Mouse (Mus musculus): ENCODE data around the gene Pmel. TPM values are rescaled to one million over a fixed set of nuclear protein-coding genes. Genes with fewer than 3 reads are reported as not detected.

The Pmel gene
- polyA plus RNA-seq, 1 experiment from 2014 or later, result 0.79 TPM

DNA sequence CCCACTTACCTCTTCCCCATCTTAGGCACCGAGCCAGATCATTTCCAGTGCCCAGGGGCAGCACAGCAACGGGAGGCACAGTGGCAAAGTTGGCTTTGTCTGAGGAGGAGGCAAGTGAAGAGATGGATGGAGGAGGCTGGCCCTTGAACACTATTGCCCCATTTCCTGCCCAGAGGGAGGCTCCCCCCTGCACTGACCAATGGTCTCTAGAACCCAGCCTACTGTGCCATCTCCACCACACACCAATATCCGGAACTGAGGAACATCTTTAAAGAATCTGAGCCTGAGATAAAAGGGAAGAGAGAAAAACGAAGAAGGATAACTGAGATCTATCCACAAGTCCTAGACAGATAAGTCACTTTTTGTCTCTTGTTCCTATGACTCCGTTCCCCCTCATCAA is 24.1 kb downstream of the Pmel start:
- Histone ChIP-seq H3K36me3 (replicated peaks; ENCODE audit: control insufficient read depth, insufficient read depth) (no peaks in the 10 kb centered on the region), H3K9ac (no peak overlapping the region), H3K4me3 (replicated peaks; ENCODE audit: low read length) (no peak overlapping the region), H3K9me3 (ENCODE audit: control insufficient read depth, low read length) (no peaks in the 10 kb centered on the region), H3K4me1 (replicated peaks; ENCODE audit: control insufficient read depth, insufficient read depth, low read length) (no peaks in the 10 kb centered on the region), H3K27me3 (ENCODE audit: control insufficient read depth, insufficient read depth, low read length) (no peaks in the 10 kb centered on the region), H3K27ac (no peak overlapping the region), H3K4me2 (replicated peaks) (no peak overlapping the region)
- 88% methylated on average over 5 of the region's 5 CpGs for WGBS
- ATAC-seq (ENCODE audit: low FRiP score) (no peak), DNase-seq (ENCODE audit: low spot score) (no peak)

GRCm38 (mm10) chr10:128731002-128731433 is 27.0 kb downstream of the Pmel start:
- DNase-seq (ENCODE audit: low spot score), result peak; percentile 68
- Histone ChIP-seq H3K27ac (no peak overlapping the region), H3K4me3 (replicated peaks; ENCODE audit: low read length) (no peak overlapping the region), H3K27me3 (ENCODE audit: control insufficient read depth, insufficient read depth, low read length) (no peaks in the 10 kb centered on the region), H3K4me1 (replicated peaks; ENCODE audit: control insufficient read depth, insufficient read depth, low read length) (no peaks in the 10 kb centered on the region), H3K9ac (no peak overlapping the region), H3K4me2 (replicated peaks) (no peak overlapping the region), H3K36me3 (replicated peaks; ENCODE audit: control insufficient read depth, insufficient read depth) (no peaks in the 10 kb centered on the region), H3K9me3 (ENCODE audit: control insufficient read depth, low read length) (no peaks in the 10 kb centered on the region)
- ATAC-seq (ENCODE audit: low FRiP score), result no peak
- 21% methylated on average over 10 of the region's 10 CpGs for WGBS

DNA sequence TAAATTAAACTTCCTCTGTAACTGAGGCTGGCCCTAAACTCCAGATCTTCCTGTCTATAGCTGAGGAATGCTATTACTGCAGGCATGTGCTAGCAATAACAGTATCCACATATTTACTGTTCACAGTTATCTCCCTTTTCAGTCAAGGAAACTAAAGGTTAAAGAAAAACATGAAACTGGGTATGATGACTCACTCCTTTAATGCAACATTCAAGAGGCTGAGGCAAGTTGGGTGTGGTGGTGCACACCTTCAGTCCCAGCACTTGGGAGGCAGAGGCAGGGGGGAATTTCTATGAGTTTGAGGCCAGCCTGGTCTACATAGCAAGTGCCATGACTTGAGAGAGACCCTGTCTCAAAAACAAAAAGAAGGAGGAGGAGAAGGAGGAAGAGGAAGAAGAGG is 28.0 kb downstream of the Pmel start:
- H3K27ac ChIP-seq, result no peak overlapping the region
- ATAC-seq (ENCODE audit: low FRiP score) (no peak), DNase-seq (ENCODE audit: low spot score) (no peak)
- no peaks in the 10 kb centered on the region for H3K27me3 ChIP-seq (ENCODE audit: control insufficient read depth, insufficient read depth, low read length)
- H3K4me3 ChIP-seq (replicated peaks; ENCODE audit: low read length), result no peak overlapping the region
- H3K4me1 ChIP-seq (replicated peaks; ENCODE audit: control insufficient read depth, insufficient read depth, low read length), result no peaks in the 10 kb centered on the region
- no peak overlapping the region for H3K4me2 ChIP-seq (replicated peaks)
- H3K9ac ChIP-seq, result no peak overlapping the region
- H3K9me3 ChIP-seq (ENCODE audit: control insufficient read depth, low read length), result no peaks in the 10 kb centered on the region
- no peaks in the 10 kb centered on the region for H3K36me3 ChIP-seq (replicated peaks; ENCODE audit: control insufficient read depth, insufficient read depth)

DNA sequence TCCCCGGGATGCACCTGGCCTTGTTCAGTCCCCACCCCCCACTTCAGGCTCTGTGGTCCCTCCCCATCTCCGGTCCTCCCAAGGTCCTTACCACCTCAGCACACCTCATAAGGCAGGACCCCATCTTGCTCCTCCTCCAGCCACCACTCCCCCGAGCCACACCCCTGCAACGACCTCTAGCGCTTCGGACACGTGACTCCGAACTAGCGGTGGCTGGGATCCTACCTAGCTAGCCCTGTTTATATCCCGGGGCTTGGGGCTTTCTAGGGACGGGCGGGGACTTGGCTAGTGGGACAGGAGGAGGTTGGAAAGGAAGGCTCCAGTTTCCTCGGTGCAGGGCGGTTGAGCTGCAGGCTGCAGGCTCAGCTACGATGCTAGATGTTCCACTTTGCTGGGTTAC is 33.4 kb downstream of the Pmel start:
- DNase-seq (ENCODE audit: low spot score) (no peak), ATAC-seq (ENCODE audit: low FRiP score) (no peak)
- H3K27ac ChIP-seq, result no peak overlapping the region
- peak overlapping the region; percentile 31; the same call in 1 of the 2 replicates for H3K9ac ChIP-seq
- no peaks in the 10 kb centered on the region for H3K9me3 ChIP-seq (ENCODE audit: control insufficient read depth, low read length)
- H3K4me3 ChIP-seq (replicated peaks; ENCODE audit: low read length), result no peak overlapping the region
- H3K4me2 ChIP-seq (replicated peaks), result peak overlapping the region; percentile 39
- H3K36me3 ChIP-seq (replicated peaks; ENCODE audit: control insufficient read depth, insufficient read depth), result no peaks in the 10 kb centered on the region
- 7% methylated on average over 15 of the region's 15 CpGs for WGBS
- no peaks in the 10 kb centered on the region for H3K4me1 ChIP-seq (replicated peaks; ENCODE audit: control insufficient read depth, insufficient read depth, low read length)
- H3K27me3 ChIP-seq (ENCODE audit: control insufficient read depth, insufficient read depth, low read length), result peaks cover 10% of the 10 kb centered on the region; the same call in 1 of the 2 replicates

GRCm38 (mm10) chr10:128740296-128740695 is 36.3 kb downstream of the Pmel start:
- ATAC-seq (ENCODE audit: low FRiP score), result no peak
- Histone ChIP-seq H3K4me2 (replicated peaks) (no peak overlapping the region), H3K36me3 (replicated peaks; ENCODE audit: control insufficient read depth, insufficient read depth) (no peaks in the 10 kb centered on the region), H3K4me3 (replicated peaks; ENCODE audit: low read length) (no peak overlapping the region), H3K9me3 (ENCODE audit: control insufficient read depth, low read length) (no peaks in the 10 kb centered on the region), H3K27ac (no peak overlapping the region), H3K4me1 (replicated peaks; ENCODE audit: control insufficient read depth, insufficient read depth, low read length) (peaks cover 14% of the 10 kb centered on the region; the same call in 1 of the 2 replicates), H3K27me3 (ENCODE audit: control insufficient read depth, insufficient read depth, low read length) (peaks cover 32% of the 10 kb centered on the region), H3K9ac (no peak overlapping the region)
- no peak for DNase-seq (ENCODE audit: low spot score)
- 73% methylated on average over 2 of the region's 2 CpGs for WGBS

DNA sequence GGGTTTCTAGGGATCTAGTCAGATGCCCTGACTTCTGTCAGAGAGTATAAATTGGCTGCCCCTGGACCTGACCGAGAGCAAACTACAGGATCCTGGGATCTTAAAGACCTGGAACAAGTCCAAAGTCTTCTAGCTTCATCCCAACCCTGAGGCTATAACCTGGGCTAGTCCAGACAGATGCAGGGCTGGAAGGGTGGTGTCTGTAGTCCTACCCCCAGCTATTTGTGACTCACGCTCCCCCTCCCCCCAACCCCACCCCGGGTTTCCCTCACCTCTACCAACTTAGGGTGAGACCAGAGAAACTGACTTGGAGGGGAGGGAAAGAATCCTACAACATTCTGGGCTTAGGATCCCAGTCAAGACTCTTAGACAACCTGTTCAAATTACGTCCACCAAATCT is 38.6 kb downstream of the Pmel start:
- no peaks in the 10 kb centered on the region for H3K36me3 ChIP-seq (replicated peaks; ENCODE audit: control insufficient read depth, insufficient read depth)
- peaks cover 18% of the 10 kb centered on the region for H3K4me1 ChIP-seq (replicated peaks; ENCODE audit: control insufficient read depth, insufficient read depth, low read length)
- no peak overlapping the region; the same call in 1 of the 2 replicates for H3K4me3 ChIP-seq (replicated peaks; ENCODE audit: low read length)
- 46% methylated on average over 4 of the region's 4 CpGs for WGBS
- DNase-seq (ENCODE audit: low spot score), result no peak
- no peaks in the 10 kb centered on the region for H3K9me3 ChIP-seq (ENCODE audit: control insufficient read depth, low read length)
- H3K9ac ChIP-seq, result no peak overlapping the region
- no peak overlapping the region for H3K27ac ChIP-seq
- no peak for ATAC-seq (ENCODE audit: low FRiP score)
- peaks cover 38% of the 10 kb centered on the region for H3K27me3 ChIP-seq (ENCODE audit: control insufficient read depth, insufficient read depth, low read length)
- H3K4me2 ChIP-seq (replicated peaks), result peak overlapping the region; percentile 97; the same call in 1 of the 2 replicates

GRCm38 (mm10) chr10:128743235-128743634 is 39.2 kb downstream of the Pmel start:
- no peak for ATAC-seq (ENCODE audit: low FRiP score)
- 7% methylated on average over 7 of the region's 7 CpGs for WGBS
- peak overlapping the region; percentile 83 for H3K9ac ChIP-seq
- no peak for DNase-seq (ENCODE audit: low spot score)
- H3K4me1 ChIP-seq (replicated peaks; ENCODE audit: control insufficient read depth, insufficient read depth, low read length), result peaks cover 20% of the 10 kb centered on the region
- H3K27me3 ChIP-seq (ENCODE audit: control insufficient read depth, insufficient read depth, low read length), result peaks cover 38% of the 10 kb centered on the region
- no peaks in the 10 kb centered on the region for H3K36me3 ChIP-seq (replicated peaks; ENCODE audit: control insufficient read depth, insufficient read depth)
- no peak overlapping the region for H3K27ac ChIP-seq
- peak overlapping the region; percentile 70 for H3K4me3 ChIP-seq (replicated peaks; ENCODE audit: low read length)
- H3K9me3 ChIP-seq (ENCODE audit: control insufficient read depth, low read length), result no peaks in the 10 kb centered on the region
- peak overlapping the region; percentile 97 for H3K4me2 ChIP-seq (replicated peaks)

DNA sequence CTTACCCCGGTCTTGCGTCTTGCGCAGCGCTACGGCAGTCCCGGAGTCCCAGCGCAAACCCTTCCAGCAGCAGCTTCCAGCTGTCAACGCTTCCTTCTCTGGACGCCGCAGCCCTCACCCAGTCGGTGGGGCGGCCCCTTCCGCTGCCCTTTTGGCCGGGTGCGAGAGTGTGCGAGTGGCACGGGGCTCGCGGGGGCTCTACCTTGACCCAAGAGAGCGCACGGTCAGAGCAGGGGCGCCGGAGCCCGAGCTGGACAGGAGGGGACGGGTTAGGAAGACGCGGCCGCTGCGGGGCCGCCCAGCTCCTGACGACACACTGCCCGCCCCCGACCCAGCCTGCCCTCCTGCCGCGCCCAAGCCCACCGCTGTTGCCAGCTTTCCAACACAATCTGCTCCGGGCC is 39.8 kb downstream of the Pmel start:
- WGBS, result 0% methylated on average over 35 of the region's 37 CpGs
- H3K27ac ChIP-seq, result no peak overlapping the region
- ATAC-seq (ENCODE audit: low FRiP score) (0 out of 2 replicates have a peak, but pooled peaks have one; percentile 19), DNase-seq (ENCODE audit: low spot score) (no peak)
- H3K9ac ChIP-seq, result peak overlapping the region; percentile 83
- H3K4me3 ChIP-seq (replicated peaks; ENCODE audit: low read length), result peak overlapping the region; percentile 70
- H3K4me1 ChIP-seq (replicated peaks; ENCODE audit: control insufficient read depth, insufficient read depth, low read length), result peaks cover 20% of the 10 kb centered on the region
- H3K4me2 ChIP-seq (replicated peaks), result peak overlapping the region; percentile 97
- peaks cover 38% of the 10 kb centered on the region for H3K27me3 ChIP-seq (ENCODE audit: control insufficient read depth, insufficient read depth, low read length)
- H3K36me3 ChIP-seq (replicated peaks; ENCODE audit: control insufficient read depth, insufficient read depth), result no peaks in the 10 kb centered on the region
- no peaks in the 10 kb centered on the region for H3K9me3 ChIP-seq (ENCODE audit: control insufficient read depth, low read length)

GRCm38 (mm10) chr10:128744211-128744610 is 40.2 kb downstream of the Pmel start:
- Histone ChIP-seq H3K36me3 (replicated peaks; ENCODE audit: control insufficient read depth, insufficient read depth) (no peaks in the 10 kb centered on the region), H3K4me1 (replicated peaks; ENCODE audit: control insufficient read depth, insufficient read depth, low read length) (peaks cover 23% of the 10 kb centered on the region), H3K27me3 (ENCODE audit: control insufficient read depth, insufficient read depth, low read length) (peaks cover 38% of the 10 kb centered on the region), H3K4me2 (replicated peaks) (peak overlapping the region; percentile 97), H3K9me3 (ENCODE audit: control insufficient read depth, low read length) (no peaks in the 10 kb centered on the region), H3K4me3 (replicated peaks; ENCODE audit: low read length) (peak overlapping the region; percentile 70), H3K9ac (peak overlapping the region; percentile 83), H3K27ac (no peak overlapping the region)
- 17% methylated on average over 8 of the region's 8 CpGs for WGBS
- ATAC-seq (ENCODE audit: low FRiP score) (no peak), DNase-seq (ENCODE audit: low spot score) (no peak)

All from hindbrain, embryonic 14.5 days (tissue).